Mouse (Mus musculus): ENCODE data around the gene Casp9.

GRCm38 (mm10) chr4:141750826-141751225 lies 42.6 kb upstream of the Casp9 start:
- TF ChIP-seq MAFK (IDR thresholded peaks at IDR 0.05; ENCODE audit: borderline replicate concordance, low read depth, low read length): no peak
- TF ChIP-seq USF1 (IDR thresholded peaks at IDR 0.05; ENCODE audit: low read depth, low read length): no peak
- TF ChIP-seq CHD2 (IDR thresholded peaks at IDR 0.05; ENCODE audit: low read length): no peak
- no peak for TF ChIP-seq GABPA (IDR thresholded peaks at IDR 0.05; ENCODE audit: low read depth, low read length)
- no peak for TF ChIP-seq TAL1 (IDR thresholded peaks at IDR 0.05; ENCODE audit: low read length)
- TF ChIP-seq CTCF (IDR thresholded peaks at IDR 0.05 in 2 of 3, conservative IDR thresholded peaks at IDR 0.05 in 1 of 3; ENCODE audit: control insufficient read depth in 1 of 3, insufficient read depth in 1 of 3, low read depth in 2 of 3, low read length in 3 of 3, poor library complexity in 1 of 3, severe bottlenecking in 1 of 3): no peak
- no peak for TF ChIP-seq POLR2A (IDR thresholded peaks at IDR 0.05; ENCODE audit: control insufficient read depth in 1 of 2, insufficient read depth in 1 of 2, low read depth in 1 of 2, low read length in 2 of 2, poor library complexity in 1 of 2)
- TF ChIP-seq MAX (IDR thresholded peaks at IDR 0.05; ENCODE audit: low read length): no peak
- no peak for TF ChIP-seq NRF1 (IDR thresholded peaks at IDR 0.05; ENCODE audit: insufficient read depth, low read depth, low read length, poor library complexity, severe bottlenecking)
- 0 out of 2 replicates have a peak, but pooled peaks have one; percentile 20 for TF ChIP-seq SIN3A (IDR thresholded peaks at IDR 0.05; ENCODE audit: low read length)
- no peak for TF ChIP-seq ZC3H11A (IDR thresholded peaks at IDR 0.05; ENCODE audit: low read depth, low read length)
